Mouse (Mus musculus) midbrain, embryonic 11.5 days (tissue): Measurements from ENCODE around the gene Ctnnd2. TPM values are rescaled to one million over a fixed set of nuclear protein-coding genes. Genes with fewer than 3 reads are reported as not detected.

Experiments used
- ATAC-seq: fragments of 200-750 bp; cut with Nextera tagmentation; 2 replicates; pipeline ENCODE4 v1.8.0; 2017; ENCODE audit warnings: moderate TSS enrichment, moderate library complexity; ENCODE audit not compliant: low FRiP score
- DNase-seq: peaks from one replicate; pipeline ENCODE4 v3.0.0; 2015; ENCODE audit warnings: low spot score; ENCODE audit errors: missing footprints
- H3K27ac ChIP-seq: fragments of 300-500 bp; sonication (generic); 2 replicates; pipeline ENCODE4 v1.5.1; 2014; ENCODE audit warnings: low read depth, low read length
- H3K27me3 ChIP-seq: fragments of 300-500 bp; sonication (generic); 2 replicates; pipeline ENCODE4 v1.6.1; 2014; ENCODE audit warnings: mild to moderate bottlenecking, low read length, moderate library complexity, mixed read lengths; ENCODE audit not compliant: control insufficient read depth, insufficient read depth
- H3K36me3 ChIP-seq: fragments of 300-500 bp; sonication (generic); 2 replicates; pipeline ENCODE4 v1.6.1; 2014; ENCODE audit warnings: mild to moderate bottlenecking, low read length, moderate library complexity, mixed read lengths; ENCODE audit not compliant: control insufficient read depth, insufficient read depth
- H3K4me1 ChIP-seq: fragments of 300-500 bp; sonication (generic); 2 replicates; pipeline ENCODE4 v1.6.1; 2014; ENCODE audit warnings: low read length; ENCODE audit not compliant: control insufficient read depth, insufficient read depth
- H3K4me2 ChIP-seq: fragments of 300-500 bp; sonication (generic); 2 replicates; pipeline ENCODE4 v1.6.1; 2014; ENCODE audit warnings: mild to moderate bottlenecking, moderate library complexity
- H3K4me3 ChIP-seq: fragments of 300-500 bp; sonication (generic); 2 replicates; pipeline ENCODE4 v1.5.1; 2014; ENCODE audit warnings: low read depth, low read length
- H3K9ac ChIP-seq: fragments of 300-500 bp; sonication (generic); 2 replicates; pipeline ENCODE4 v1.6.1; 2014; ENCODE audit warnings: low read length
- H3K9me3 ChIP-seq: fragments of 300-500 bp; sonication (generic); 2 replicates; pipeline ENCODE4 v1.6.1; 2016; ENCODE audit warnings: low read length; ENCODE audit not compliant: control insufficient read depth
- WGBS: fragments of 180-500 bp; shearing (Covaris S2); extraction: QIAGEN DNeasy Blood & Tissue Kit; methylation state at CpG from one replicate; pipeline ENCODE4 v1.1.7; 2014; 5-methylcytosine and 5-hydroxymethylcytosine counted together
- polyA plus RNA-seq: library from polyadenylated mRNA; unstranded; fragments of >200 nt; fragmentation: Nextera tagmentation; extraction: Ambion mirVana; gene quantifications from 2 replicates; pipeline ENCODE4 v1.2.1, GENCODE M21; 2014

Ctnnd2 gene
- polyA plus RNA-seq, 1 experiment from 2014 or later: 19.7 TPM

DNA sequence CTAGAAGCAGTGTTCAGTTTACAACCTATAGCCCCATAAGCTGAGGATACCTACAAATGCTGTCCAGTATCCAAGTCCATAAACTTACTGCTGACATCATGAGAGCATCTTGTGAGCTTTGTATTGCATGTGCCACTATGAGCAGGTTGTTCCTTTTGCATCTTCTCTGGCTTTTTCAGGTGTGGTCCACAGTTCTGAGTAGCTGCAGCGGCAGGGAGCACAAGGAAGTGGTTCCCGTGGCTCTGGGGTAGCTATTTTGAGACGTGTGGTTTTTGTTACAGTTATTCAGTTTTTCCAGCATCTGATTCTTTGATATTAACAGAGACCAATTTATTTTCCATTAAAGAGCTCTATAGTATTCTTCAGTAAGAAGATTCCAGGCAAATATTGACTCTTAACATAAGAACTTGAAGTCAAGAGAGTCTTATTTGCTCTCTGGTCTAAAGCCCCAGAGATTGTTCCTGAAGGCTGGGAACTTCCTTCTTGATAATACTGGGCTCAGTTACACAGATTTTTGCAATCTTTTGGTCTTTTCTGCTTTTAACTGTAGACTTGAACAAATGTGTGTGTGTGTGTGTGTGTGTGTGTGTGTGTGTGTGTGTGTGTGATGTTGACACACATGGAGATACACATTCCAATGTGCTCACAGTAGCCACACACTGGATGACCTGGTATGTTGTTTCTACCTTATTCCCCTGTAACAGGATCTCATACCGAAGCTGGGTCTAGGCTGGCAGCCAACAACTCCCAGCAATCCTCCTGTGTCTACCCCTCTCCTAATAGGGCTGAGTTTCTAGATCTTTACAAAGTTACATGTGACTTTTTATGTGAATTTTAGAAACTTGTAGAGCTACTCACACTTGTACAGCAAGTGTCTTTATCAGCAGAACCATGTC lies 514.1 kb downstream of the Ctnnd2 start:
- Histone ChIP-seq H3K27me3 (no peaks in the 10 kb centered on the region), H3K9ac (no peak overlapping the region), H3K4me2 (no peak overlapping the region), H3K9me3 (no peaks in the 10 kb centered on the region), H3K36me3 (no peaks in the 10 kb centered on the region), H3K4me3 (no peak overlapping the region), H3K27ac (no peak overlapping the region), H3K4me1 (no peaks in the 10 kb centered on the region)
- no peak for DNase-seq
- no peak for ATAC-seq
- 76% methylated on average over 4 of the region's 4 CpGs for WGBS

DNA sequence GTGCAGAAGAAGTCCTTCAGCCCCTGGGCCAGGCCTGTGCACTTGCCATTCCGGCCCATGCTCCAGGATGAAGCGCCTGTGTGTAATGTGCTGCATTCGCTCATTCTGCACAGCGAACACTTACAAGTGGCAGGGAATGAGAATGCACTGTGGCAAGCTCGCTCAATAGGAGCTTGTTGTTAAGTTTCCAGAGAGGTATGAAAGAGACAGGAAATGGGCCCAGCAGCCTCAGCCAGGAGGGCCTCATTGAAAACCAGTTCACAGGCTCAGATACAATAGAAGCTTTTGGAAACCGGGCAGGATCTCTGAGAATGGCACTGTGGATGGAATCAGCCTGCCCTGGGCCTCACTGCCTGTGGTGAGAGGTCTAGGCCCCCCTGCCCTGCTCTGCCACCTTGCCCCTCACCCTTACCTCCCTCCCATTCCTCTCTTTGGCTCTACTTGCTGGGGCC lies 521.4 kb downstream of the Ctnnd2 start:
- Histone ChIP-seq H3K27ac (peak overlapping the region; percentile 48), H3K36me3 (no peaks in the 10 kb centered on the region), H3K27me3 (no peaks in the 10 kb centered on the region), H3K9me3 (no peaks in the 10 kb centered on the region), H3K9ac (no peak overlapping the region), H3K4me3 (no peak overlapping the region), H3K4me2 (no peak overlapping the region), H3K4me1 (peaks cover 12% of the 10 kb centered on the region)
- 42% methylated on average over 6 of the region's 6 CpGs for WGBS
- peak; percentile 84 for ATAC-seq
- no peak for DNase-seq

DNA sequence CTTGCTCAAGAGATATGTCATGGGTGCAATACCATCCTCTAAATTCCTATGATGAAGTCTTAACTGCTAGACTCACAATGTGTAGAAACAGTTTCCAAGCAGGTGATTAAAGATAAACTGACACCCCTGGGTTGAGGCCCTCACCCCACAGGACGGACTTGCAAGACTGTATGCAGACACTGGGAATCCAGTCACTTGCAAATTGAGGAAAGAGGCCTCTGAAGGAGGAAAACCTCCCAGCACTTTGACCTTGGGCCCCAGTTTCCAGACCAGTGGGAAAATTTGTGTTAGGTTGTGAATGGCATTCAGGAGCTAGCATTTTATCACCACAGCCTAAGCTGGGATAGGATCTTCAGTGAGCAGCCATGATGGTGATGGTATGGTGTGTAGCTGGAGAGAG lies 521.9 kb downstream of the Ctnnd2 start:
- H3K9ac ChIP-seq: no peak overlapping the region
- WGBS: 63% methylated on average over 1 of the region's 1 CpGs
- no peak overlapping the region for H3K4me3 ChIP-seq
- no peak overlapping the region for H3K4me2 ChIP-seq
- DNase-seq: no peak
- no peak for ATAC-seq
- no peaks in the 10 kb centered on the region for H3K9me3 ChIP-seq
- H3K27ac ChIP-seq: peak overlapping the region; percentile 48; the same call in 1 of the 2 replicates
- peaks cover 12% of the 10 kb centered on the region for H3K4me1 ChIP-seq
- no peaks in the 10 kb centered on the region for H3K27me3 ChIP-seq
- no peaks in the 10 kb centered on the region for H3K36me3 ChIP-seq

DNA sequence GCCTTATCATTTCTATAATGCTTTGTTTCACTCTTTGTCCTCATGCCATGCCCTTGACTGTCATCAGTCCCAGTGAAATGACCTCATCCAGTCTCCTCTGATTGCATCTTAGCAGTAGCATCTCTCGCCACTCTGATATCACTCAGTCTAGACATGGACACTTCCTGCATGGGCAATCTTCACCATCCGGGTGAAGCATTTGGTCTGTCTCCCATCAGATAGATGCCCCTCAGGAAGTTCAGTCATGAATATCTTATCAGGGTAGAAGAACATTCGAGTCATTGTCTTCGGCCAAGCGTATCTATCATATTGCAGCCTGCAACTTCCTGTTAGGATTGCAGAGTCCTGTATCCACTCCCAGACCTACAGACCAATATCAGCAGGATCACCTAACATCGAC lies 523.5 kb downstream of the Ctnnd2 start:
- Histone ChIP-seq H3K9ac (no peak overlapping the region), H3K4me3 (no peak overlapping the region), H3K36me3 (no peaks in the 10 kb centered on the region), H3K27me3 (no peaks in the 10 kb centered on the region), H3K9me3 (no peaks in the 10 kb centered on the region), H3K4me2 (no peak overlapping the region), H3K27ac (no peak overlapping the region), H3K4me1 (peaks cover 12% of the 10 kb centered on the region)
- DNase-seq (no peak), ATAC-seq (no peak)
- 95% methylated on average over 6 of the region's 6 CpGs for WGBS

DNA sequence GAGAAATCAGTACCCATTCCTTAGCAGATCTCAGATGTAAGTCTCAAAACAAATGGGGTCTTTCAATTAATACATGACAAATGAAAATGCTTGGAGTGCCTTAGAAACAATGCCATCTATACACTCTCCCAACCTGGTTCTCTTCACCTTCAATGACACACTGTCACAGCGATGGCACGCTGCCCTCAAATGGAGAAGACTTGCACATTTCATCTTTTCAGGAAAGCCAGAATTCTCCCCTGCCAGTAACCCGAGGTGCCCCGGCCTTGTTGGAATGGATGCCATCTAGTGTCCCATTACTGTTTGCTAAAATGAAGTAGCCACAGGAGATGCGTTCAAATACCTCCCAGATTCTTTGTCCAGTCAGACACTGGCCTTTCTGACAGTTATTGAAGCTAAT lies 525.0 kb downstream of the Ctnnd2 start:
- H3K4me3 ChIP-seq: no peak overlapping the region
- no peak overlapping the region for H3K9ac ChIP-seq
- H3K4me2 ChIP-seq: no peak overlapping the region
- H3K27me3 ChIP-seq: no peaks in the 10 kb centered on the region
- no peak overlapping the region for H3K27ac ChIP-seq
- no peaks in the 10 kb centered on the region for H3K9me3 ChIP-seq
- no peak for ATAC-seq
- 82% methylated on average over 5 of the region's 5 CpGs for WGBS
- peaks cover 12% of the 10 kb centered on the region for H3K4me1 ChIP-seq
- DNase-seq: no peak
- no peaks in the 10 kb centered on the region for H3K36me3 ChIP-seq

DNA sequence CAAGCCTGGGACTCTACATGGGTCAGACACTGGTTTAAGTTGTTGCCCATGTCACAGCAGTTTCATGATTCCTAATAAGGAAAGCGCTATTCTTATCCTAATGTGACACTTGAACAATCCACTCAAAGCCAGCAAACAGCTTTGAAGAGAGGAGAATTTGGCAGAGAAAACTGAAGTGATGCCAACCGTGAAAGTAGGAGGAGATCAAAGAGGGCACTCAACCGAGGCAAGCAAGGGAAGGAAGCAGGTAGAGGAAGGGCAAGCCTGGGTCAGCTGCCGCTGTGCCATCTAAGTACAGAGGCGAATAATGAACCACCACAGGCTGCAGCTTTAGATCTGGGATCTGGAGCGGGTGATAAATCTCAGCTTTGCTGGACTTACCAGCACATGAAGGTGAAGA lies 528.4 kb downstream of the Ctnnd2 start:
- WGBS: 57% methylated on average over 6 of the region's 6 CpGs
- Histone ChIP-seq H3K36me3 (no peaks in the 10 kb centered on the region), H3K4me3 (no peak overlapping the region), H3K9ac (no peak overlapping the region), H3K27ac (no peak overlapping the region), H3K4me2 (no peak overlapping the region), H3K9me3 (no peaks in the 10 kb centered on the region), H3K27me3 (no peaks in the 10 kb centered on the region), H3K4me1 (no peaks in the 10 kb centered on the region)
- no peak for DNase-seq
- no peak for ATAC-seq

DNA sequence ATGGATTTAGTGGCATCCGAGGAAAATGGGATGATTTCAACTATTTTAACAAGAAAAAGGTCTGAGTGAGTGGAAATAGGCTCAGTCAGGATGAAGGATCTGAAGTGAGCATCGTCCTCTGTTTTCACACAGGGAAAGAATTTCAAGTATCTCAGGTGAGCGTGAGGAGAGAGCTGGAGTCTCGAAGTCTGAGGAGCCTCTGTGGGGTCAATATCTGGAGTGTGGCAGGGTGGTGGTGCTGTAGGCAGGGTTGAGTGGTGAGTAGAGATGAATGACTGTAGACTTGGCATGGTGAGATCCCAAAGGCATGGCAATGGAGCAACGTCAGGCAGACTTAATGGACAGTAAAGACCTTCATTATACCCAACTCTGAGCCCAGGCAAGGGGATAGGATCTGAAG lies 529.2 kb downstream of the Ctnnd2 start:
- no peak overlapping the region for H3K9ac ChIP-seq
- H3K36me3 ChIP-seq: no peaks in the 10 kb centered on the region
- DNase-seq (no peak), ATAC-seq (no peak)
- H3K9me3 ChIP-seq: no peaks in the 10 kb centered on the region
- no peak overlapping the region for H3K4me2 ChIP-seq
- H3K27me3 ChIP-seq: no peaks in the 10 kb centered on the region
- WGBS: 91% methylated on average over 5 of the region's 5 CpGs
- H3K4me3 ChIP-seq: no peak overlapping the region
- H3K27ac ChIP-seq: no peak overlapping the region
- H3K4me1 ChIP-seq: no peaks in the 10 kb centered on the region

DNA sequence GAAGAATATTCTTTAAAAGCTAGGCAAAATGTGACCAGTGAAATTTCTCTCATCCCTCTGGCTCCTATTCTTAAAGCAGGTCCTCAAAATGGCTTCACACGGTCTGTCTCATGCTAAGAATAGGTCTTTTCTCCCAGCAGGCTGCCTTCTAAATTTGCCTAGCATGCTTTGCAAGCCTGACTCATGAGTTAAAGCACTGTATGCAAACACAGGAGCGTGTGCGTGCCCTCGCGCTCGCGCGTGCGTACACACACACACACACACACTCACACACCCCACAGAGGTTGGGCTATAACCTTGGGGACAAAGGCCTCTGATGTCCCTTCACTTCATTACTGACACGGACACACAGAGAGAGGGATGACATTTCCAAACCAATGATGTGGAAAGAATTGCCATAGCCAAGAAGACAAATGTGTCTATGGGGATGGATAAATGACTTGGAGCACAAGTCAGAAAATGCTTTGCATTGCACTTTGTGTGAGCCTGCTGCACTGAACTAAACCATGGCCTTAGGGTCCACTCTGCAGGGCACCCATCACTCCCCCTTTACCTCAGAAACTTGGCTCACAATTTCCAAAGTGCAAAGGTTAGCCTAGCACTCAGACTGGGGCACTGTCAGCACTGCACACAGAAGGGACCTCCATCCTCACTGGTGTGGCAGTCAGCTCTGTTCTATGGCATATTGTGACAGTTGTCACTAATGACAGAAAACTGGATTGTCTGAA lies 536.8 kb downstream of the Ctnnd2 start:
- Histone ChIP-seq H3K9me3 (no peaks in the 10 kb centered on the region), H3K4me1 (no peaks in the 10 kb centered on the region), H3K4me2 (no peak overlapping the region), H3K27me3 (no peaks in the 10 kb centered on the region), H3K4me3 (no peak overlapping the region), H3K9ac (no peak overlapping the region), H3K27ac (no peak overlapping the region), H3K36me3 (no peaks in the 10 kb centered on the region)
- no peak for ATAC-seq
- no peak for DNase-seq
- 88% methylated on average over 10 of the region's 10 CpGs for WGBS

DNA sequence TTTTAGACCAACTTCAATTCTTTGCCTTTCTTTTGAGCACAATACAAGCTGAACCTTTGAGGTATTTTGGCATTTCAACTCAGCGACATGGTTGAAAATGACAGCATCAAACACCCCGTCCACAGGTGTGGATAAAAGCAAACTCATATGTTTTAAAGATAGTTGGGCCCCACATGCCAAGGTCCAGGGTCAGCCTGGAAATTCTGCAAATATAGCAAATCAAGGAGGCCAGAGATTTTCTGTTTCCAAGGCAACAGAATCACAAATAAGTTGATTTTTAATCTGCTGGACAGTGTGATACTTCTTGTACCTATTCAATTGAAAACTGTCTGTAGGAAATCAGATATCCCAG lies 537.3 kb downstream of the Ctnnd2 start:
- no peaks in the 10 kb centered on the region for H3K36me3 ChIP-seq
- no peak overlapping the region for H3K4me3 ChIP-seq
- H3K9ac ChIP-seq: no peak overlapping the region
- H3K4me2 ChIP-seq: no peak overlapping the region
- no peaks in the 10 kb centered on the region for H3K9me3 ChIP-seq
- no peak overlapping the region for H3K27ac ChIP-seq
- no peaks in the 10 kb centered on the region for H3K27me3 ChIP-seq
- H3K4me1 ChIP-seq: no peaks in the 10 kb centered on the region
- 87% methylated on average over 2 of the region's 2 CpGs for WGBS
- DNase-seq (no peak), ATAC-seq (no peak)
